Comparison of ENCODE assay signal across 10 mouse cellular contexts in genomic region chr5:138118041-138118440, GRCm38 (mm10). TPM values are rescaled to one million over a fixed set of nuclear protein-coding genes. Genes with fewer than 3 reads are reported as not detected.
DNase-seq lines count a peak whose midpoint lies in the region; ATAC-seq and TF ChIP-seq lines count a peak whose summit lies in the region.
"Had no signal": no experiment of that assay in that cellular context is flagged by ENCODE, and none has a peak within 500 bp of the region (broad histone marks: within the 10 kb centered on the region; RNA-seq: fewer than 3 reads in every experiment).

No protein-coding gene starts in this region.

- no peak for ATAC-seq in lung, embryonic 14.5 days (ENCODE audit: insufficient read depth)
- ATAC-seq in embryonic facial prominence, embryonic 13.5 days (ENCODE audit: insufficient number of reproducible peaks, insufficient read depth, low FRiP score, low TSS enrichment, low read depth): no peak
- no peak for ATAC-seq in intestine, embryonic 16.5 days
- ATAC-seq in neural tube, embryonic 13.5 days (ENCODE audit: low read depth): no peak

- intact Hi-C loops in left cerebral cortex, postnatal 36 days (cut with DNase I): loop anchor here (10.0 kb wide), 1 partner anchor 323 kb away; no protein-coding TSS in a partner anchor

- peak overlapping the region; percentile 67 for H3K4me2 ChIP-seq in lung, embryonic 14.5 days
- H3K4me2 ChIP-seq in embryonic facial prominence, embryonic 13.5 days: peak overlapping the region; percentile 72
- H3K4me2 ChIP-seq in intestine, embryonic 16.5 days (ENCODE audit: low read depth, low read length): peak overlapping the region; percentile 58
- peak overlapping the region; percentile 71 for H3K4me2 ChIP-seq in neural tube, embryonic 13.5 days

- peak; percentile 8; the same call in 1 of the 2 replicates for TF ChIP-seq CTCF in lung, embryonic 14.5 days (IDR thresholded peaks at IDR 0.05; ENCODE audit: low read depth)
- TF ChIP-seq CTCF in lung, adult 2 months (IDR thresholded peaks at IDR 0.05; ENCODE audit: insufficient read depth, low read length): no peak

- no peaks in the 10 kb centered on the region for H3K27me3 ChIP-seq in lung, embryonic 14.5 days (ENCODE audit: insufficient read depth, low read length)
- H3K27me3 ChIP-seq in embryonic facial prominence, embryonic 13.5 days: no peaks in the 10 kb centered on the region
- H3K27me3 ChIP-seq in intestine, embryonic 16.5 days (replicated peaks; ENCODE audit: control insufficient read depth, insufficient read depth, low read length): no peaks in the 10 kb centered on the region
- H3K27me3 ChIP-seq in neural tube, embryonic 13.5 days: no peaks in the 10 kb centered on the region

- peak overlapping the region; percentile 96; the same call in 1 of the 2 replicates for H3K27ac ChIP-seq in lung, embryonic 14.5 days (ENCODE audit: low read depth)
- H3K27ac ChIP-seq in embryonic facial prominence, embryonic 13.5 days: peak overlapping the region; percentile 96
- H3K27ac ChIP-seq in intestine, embryonic 16.5 days (ENCODE audit: low read length): no peak overlapping the region
- H3K27ac ChIP-seq in neural tube, embryonic 13.5 days (replicated peaks): peak overlapping the region; percentile 92

- H3K36me3 ChIP-seq in lung, embryonic 14.5 days (ENCODE audit: insufficient read depth): peaks cover 18% of the 10 kb centered on the region
- H3K36me3 ChIP-seq in embryonic facial prominence, embryonic 13.5 days: peaks cover 27% of the 10 kb centered on the region
- H3K36me3 ChIP-seq in intestine, embryonic 16.5 days (ENCODE audit: control insufficient read depth, insufficient read depth, low read length): peaks cover 1% of the 10 kb centered on the region
- H3K36me3 ChIP-seq in neural tube, embryonic 13.5 days: peaks cover 27% of the 10 kb centered on the region

- H3K4me1 ChIP-seq in lung, embryonic 14.5 days (ENCODE audit: insufficient read depth): peaks cover 4% of the 10 kb centered on the region; the same call in 1 of the 2 replicates
- H3K4me1 ChIP-seq in lung, adult 2 months (ENCODE audit: control insufficient read depth, insufficient read depth, low read length): peaks cover 12% of the 10 kb centered on the region
- peaks cover 14% of the 10 kb centered on the region for H3K4me1 ChIP-seq in embryonic facial prominence, embryonic 13.5 days
- peaks cover 11% of the 10 kb centered on the region; the same call in 1 of the 2 replicates for H3K4me1 ChIP-seq in intestine, embryonic 16.5 days (ENCODE audit: control insufficient read depth, insufficient read depth, low read length)
- peaks cover 27% of the 10 kb centered on the region for H3K4me1 ChIP-seq in neural tube, embryonic 13.5 days (replicated peaks)

- peak overlapping the region; percentile 79 for H3K9ac ChIP-seq in lung, embryonic 14.5 days
- H3K9ac ChIP-seq in embryonic facial prominence, embryonic 13.5 days: peak overlapping the region; percentile 80
- peak overlapping the region; percentile 71 for H3K9ac ChIP-seq in intestine, embryonic 16.5 days (ENCODE audit: low read depth, low read length)
- peak overlapping the region; percentile 85 for H3K9ac ChIP-seq in neural tube, embryonic 13.5 days

- peak overlapping the region; percentile 75 for H3K4me3 ChIP-seq in lung, embryonic 14.5 days (ENCODE audit: low read depth, low read length)
- H3K4me3 ChIP-seq in lung, adult 2 months (replicated peaks; ENCODE audit: extremely low read depth, low read depth, low read length): no peak overlapping the region
- H3K4me3 ChIP-seq in embryonic facial prominence, embryonic 13.5 days: peak overlapping the region; percentile 68
- H3K4me3 ChIP-seq in intestine, embryonic 16.5 days (ENCODE audit: low read length): peak overlapping the region; percentile 59
- H3K4me3 ChIP-seq in neural tube, embryonic 13.5 days: peak overlapping the region; percentile 66

- no peaks in the 10 kb centered on the region for H3K9me3 ChIP-seq in lung, embryonic 14.5 days (ENCODE audit: low read depth, low read length)
- H3K9me3 ChIP-seq in embryonic facial prominence, embryonic 13.5 days: no peaks in the 10 kb centered on the region
- H3K9me3 ChIP-seq in intestine, embryonic 16.5 days (ENCODE audit: control insufficient read depth, low read length): no peaks in the 10 kb centered on the region
- no peaks in the 10 kb centered on the region for H3K9me3 ChIP-seq in neural tube, embryonic 13.5 days

- peak; percentile 8 for DNase-seq in lung, embryonic 14.5 days
- no peak for DNase-seq in lung, adult 2 months
- DNase-seq in left cerebral cortex, postnatal 36 days (ENCODE audit: low spot score in 2 of 2): no peak
- DNase-seq in ovary, postnatal 10 days (ENCODE audit: low spot score): no peak
- DNase-seq in natural killer cell, adult 2 months (ENCODE audit: low spot score in 2 of 2): no peak
- DNase-seq: adrenal gland, postnatal 10 days; right cerebral cortex, adult 18-20 months had no signal

- no peak for TF ChIP-seq POLR2A in lung, adult 2 months (IDR thresholded peaks at IDR 0.05; ENCODE audit: borderline replicate concordance, extremely low read depth, low read depth, low read length)

- 55% methylated on average over 3 of the region's 3 CpGs for WGBS in lung, embryonic 14.5 days
- WGBS in lung, adult 2 months: 39% methylated on average over 3 of the region's 3 CpGs
- WGBS in embryonic facial prominence, embryonic 13.5 days: 75% methylated on average over 3 of the region's 3 CpGs
- WGBS in intestine, embryonic 16.5 days: 63% methylated on average over 3 of the region's 3 CpGs
- WGBS in neural tube, embryonic 13.5 days: 91% methylated on average over 3 of the region's 3 CpGs

RNA-seq across cellular contexts. Expression of gene Zscan21, which starts 1.3 kb away (rescaled TPM):
- polyA plus RNA-seq in lung, embryonic 14.5 days (2014; fragmentation: Nextera tagmentation; extraction: Ambion mirVana): 63.0 and 64.9 TPM in 2 replicates
- 5.8 and 8.3 TPM in 2 replicates for polyA plus RNA-seq in lung, adult 2 months (2012; rRNA removed)
- polyA plus RNA-seq in embryonic facial prominence, embryonic 13.5 days (2015; fragmentation: Nextera tagmentation; extraction: Ambion mirVana): 70.7 and 71.3 TPM in 2 replicates
- polyA plus RNA-seq in intestine, embryonic 16.5 days (2015; fragmentation: Nextera tagmentation; extraction: Ambion mirVana): 40.8 and 44.2 TPM in 2 replicates
- 96.3 and 98.2 TPM in 2 replicates for polyA plus RNA-seq in neural tube, embryonic 13.5 days (2015; fragmentation: Nextera tagmentation; extraction: Ambion mirVana)
- total RNA-seq in left cerebral cortex, postnatal 36 days (2021): 10 to 100 TPM; 16.1 to 16.4 TPM

RNA-seq across cellular contexts. Expression of gene Zkscan1, which starts 33.2 kb away (rescaled TPM):
- polyA plus RNA-seq in lung, embryonic 14.5 days (2014; fragmentation: Nextera tagmentation; extraction: Ambion mirVana): 24.5 and 27.2 TPM in 2 replicates
- polyA plus RNA-seq in lung, adult 2 months (2012; rRNA removed): 4.0 and 5.9 TPM in 2 replicates
- 21.6 and 23.3 TPM in 2 replicates for polyA plus RNA-seq in embryonic facial prominence, embryonic 13.5 days (2015; fragmentation: Nextera tagmentation; extraction: Ambion mirVana)
- 11.1 and 12.3 TPM in 2 replicates for polyA plus RNA-seq in intestine, embryonic 16.5 days (2015; fragmentation: Nextera tagmentation; extraction: Ambion mirVana)
- 26.1 and 26.5 TPM in 2 replicates for polyA plus RNA-seq in neural tube, embryonic 13.5 days (2015; fragmentation: Nextera tagmentation; extraction: Ambion mirVana)
- total RNA-seq in left cerebral cortex, postnatal 36 days (2021): 10 to 100 TPM; 39.9 to 40.2 TPM

RNA-seq across cellular contexts. Expression of gene Zfp113, which starts 37.5 kb away (rescaled TPM):
- polyA plus RNA-seq in lung, embryonic 14.5 days (2014; fragmentation: Nextera tagmentation; extraction: Ambion mirVana): 16.6 and 18.1 TPM in 2 replicates
- 2.7 and 3.5 TPM in 2 replicates for polyA plus RNA-seq in lung, adult 2 months (2012; rRNA removed)
- polyA plus RNA-seq in embryonic facial prominence, embryonic 13.5 days (2015; fragmentation: Nextera tagmentation; extraction: Ambion mirVana): 24.0 and 24.4 TPM in 2 replicates
- polyA plus RNA-seq in intestine, embryonic 16.5 days (2015; fragmentation: Nextera tagmentation; extraction: Ambion mirVana): 11.7 and 11.8 TPM in 2 replicates
- 27.8 and 32.2 TPM in 2 replicates for polyA plus RNA-seq in neural tube, embryonic 13.5 days (2015; fragmentation: Nextera tagmentation; extraction: Ambion mirVana)
- 10 to 100 TPM; 12.3 to 16.2 TPM for total RNA-seq in left cerebral cortex, postnatal 36 days (2021)

RNA-seq across cellular contexts. Expression of gene Cops6, which starts 42.8 kb away (rescaled TPM):
- polyA plus RNA-seq in lung, embryonic 14.5 days (2014; fragmentation: Nextera tagmentation; extraction: Ambion mirVana): 256 and 259 TPM in 2 replicates
- 47.7 and 59.9 TPM in 2 replicates for polyA plus RNA-seq in lung, adult 2 months (2012; rRNA removed)
- polyA plus RNA-seq in embryonic facial prominence, embryonic 13.5 days (2015; fragmentation: Nextera tagmentation; extraction: Ambion mirVana): 308 and 342 TPM in 2 replicates
- 282 and 303 TPM in 2 replicates for polyA plus RNA-seq in intestine, embryonic 16.5 days (2015; fragmentation: Nextera tagmentation; extraction: Ambion mirVana)
- polyA plus RNA-seq in neural tube, embryonic 13.5 days (2015; fragmentation: Nextera tagmentation; extraction: Ambion mirVana): 307 and 311 TPM in 2 replicates
- 100 to 1,000 TPM; 122 to 137 TPM for total RNA-seq in left cerebral cortex, postnatal 36 days (2021)

RNA-seq across cellular contexts. Expression of gene Ap4m1, which starts 53.8 kb away (rescaled TPM):
- polyA plus RNA-seq in lung, embryonic 14.5 days (2014; fragmentation: Nextera tagmentation; extraction: Ambion mirVana): 19.2 and 20.6 TPM in 2 replicates
- 28.4 and 40.3 TPM in 2 replicates for polyA plus RNA-seq in lung, adult 2 months (2012; rRNA removed)
- polyA plus RNA-seq in embryonic facial prominence, embryonic 13.5 days (2015; fragmentation: Nextera tagmentation; extraction: Ambion mirVana): 35.7 and 37.5 TPM in 2 replicates
- 16.7 and 17.1 TPM in 2 replicates for polyA plus RNA-seq in intestine, embryonic 16.5 days (2015; fragmentation: Nextera tagmentation; extraction: Ambion mirVana)
- polyA plus RNA-seq in neural tube, embryonic 13.5 days (2015; fragmentation: Nextera tagmentation; extraction: Ambion mirVana): 21.6 and 23.5 TPM in 2 replicates
- total RNA-seq in left cerebral cortex, postnatal 36 days (2021): 10 to 100 TPM; 20.1 to 26.6 TPM
